Mouse (Mus musculus) hindbrain, postnatal 0 days (tissue): ENCODE measurements at regions not wholly inside any gene's neighbourhood (a gene's known extent, or its start where the extent isn't known, plus 50 kb on each side); places are given as distances from the start of the nearest gene placed in this dataset.
A peak's percentile ranks its signal among the peaks of the same experiment; 100 is the strongest.

Experiments used
- ATAC-seq: fragments of 200-750 bp; cut with Nextera tagmentation; 2 replicates; pipeline ENCODE4 v1.8.0; 2017; ENCODE audit warnings: mild to moderate bottlenecking, moderate TSS enrichment, moderate library complexity
- DNase-seq: peaks from one replicate; pipeline ENCODE4 v3.0.0-alpha.2; 2015; ENCODE audit warnings: low spot score
- H3K27ac ChIP-seq: fragments of 300-500 bp; sonication (generic); 2 replicates; pipeline ENCODE4 v1.5.1; 2014; ENCODE audit warnings: mild to moderate bottlenecking
- H3K27me3 ChIP-seq: fragments of 300-500 bp; sonication (generic); 2 replicates; pipeline ENCODE4 v1.6.1; 2014; ENCODE audit warnings: low read length, mixed read lengths; ENCODE audit not compliant: insufficient read depth
- H3K36me3 ChIP-seq: fragments of 300-500 bp; sonication (generic); 2 replicates; pipeline ENCODE4 v1.6.1; 2014; ENCODE audit warnings: low read length, mixed read lengths; ENCODE audit not compliant: insufficient read depth
- H3K4me1 ChIP-seq: fragments of 300-500 bp; sonication (generic); 2 replicates; pipeline ENCODE4 v1.6.1; 2014; ENCODE audit warnings: antibody characterized with exemption, low read length, mixed read lengths; ENCODE audit not compliant: insufficient read depth
- H3K4me2 ChIP-seq: fragments of 300-500 bp; sonication (generic); 2 replicates; pipeline ENCODE4 v1.6.1; 2014; ENCODE audit warnings: low read depth, mild to moderate bottlenecking, low read length, moderate library complexity, mixed read lengths
- H3K4me3 ChIP-seq: fragments of 300-500 bp; sonication (generic); 2 replicates; pipeline ENCODE4 v1.5.1; 2014; ENCODE audit warnings: low read length
- H3K9ac ChIP-seq: fragments of 300-500 bp; sonication (generic); replicated peaks from 2 replicates; pipeline ENCODE4 v1.6.1; 2014; ENCODE audit warnings: mild to moderate bottlenecking, low read length, moderate library complexity, mixed read lengths
- H3K9me3 ChIP-seq: fragments of 300-500 bp; sonication (generic); 2 replicates; pipeline ENCODE4 v1.6.1; 2016; ENCODE audit warnings: low read length, mixed read lengths
- CTCF ChIP-seq: IDR thresholded peaks from 2 replicates; pipeline ENCODE4 v1.5.1; 2016; ENCODE audit warnings: antibody characterized with exemption, control low read depth, low read depth
- WGBS: fragments of 180-500 bp; shearing (Covaris S2); extraction: QIAGEN DNeasy Blood & Tissue Kit; methylation state at CpG from one replicate; pipeline ENCODE4 v1.1.7; 2014; 5-methylcytosine and 5-hydroxymethylcytosine counted together

DNA sequence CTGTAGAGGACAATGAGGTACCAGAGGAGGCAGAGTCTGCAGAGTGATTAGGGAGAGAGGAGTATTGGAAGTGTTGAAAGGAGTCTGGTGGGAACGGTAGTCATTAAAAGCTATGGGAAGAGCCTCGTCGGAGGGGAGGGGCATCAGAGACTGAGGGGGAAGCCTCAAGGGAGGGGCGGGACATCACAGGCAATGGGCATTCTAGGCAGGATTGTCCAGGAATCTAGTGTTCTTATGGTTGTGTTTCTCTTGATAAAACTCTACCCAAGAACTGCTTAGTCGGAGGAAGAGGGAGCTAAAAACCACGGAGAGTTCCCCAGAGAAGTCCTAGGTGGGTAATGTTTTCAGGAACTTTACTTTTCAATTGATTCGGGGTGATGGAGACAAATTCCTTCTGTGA is 90.2 kb downstream of the Sec23ip start:
- no peak overlapping the region for H3K4me3 ChIP-seq
- TF ChIP-seq CTCF: no peak
- WGBS: 55% methylated on average over 7 of the region's 7 CpGs

DNA sequence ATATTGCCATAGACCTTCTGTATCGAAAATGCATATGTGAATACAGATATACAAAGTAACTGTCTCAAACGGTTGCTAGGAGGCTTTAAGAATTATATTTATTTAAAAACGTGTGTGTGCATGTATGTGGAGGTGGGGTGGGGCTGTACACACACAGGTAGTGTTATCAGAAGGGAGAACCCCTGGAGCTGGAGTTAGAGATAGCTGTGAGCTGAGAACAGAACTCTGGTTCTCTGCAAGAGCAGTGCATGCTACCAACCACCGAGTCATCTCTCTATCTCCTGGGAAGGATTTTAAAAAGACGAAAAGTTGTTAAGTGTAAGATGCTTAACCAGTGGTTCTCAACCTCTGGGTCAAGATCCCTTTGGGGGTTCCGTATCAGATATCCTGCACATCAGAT is 91.7 kb downstream of the Sec23ip start:
- H3K9ac ChIP-seq: no peak overlapping the region
- ATAC-seq (no peak), DNase-seq (no peak)
- TF ChIP-seq CTCF: no peak
- H3K36me3 ChIP-seq: no peaks in the 10 kb centered on the region
- no peaks in the 10 kb centered on the region for H3K27me3 ChIP-seq
- no peak overlapping the region for H3K4me2 ChIP-seq
- no peak overlapping the region for H3K4me3 ChIP-seq
- no peaks in the 10 kb centered on the region for H3K4me1 ChIP-seq
- H3K9me3 ChIP-seq: no peaks in the 10 kb centered on the region
- WGBS: 83% methylated on average over 6 of the region's 6 CpGs
- H3K27ac ChIP-seq: no peak overlapping the region

More for the DNA sequence above, 90.2 kb downstream of the Sec23ip start:
- H3K4me1 ChIP-seq: no peaks in the 10 kb centered on the region
- no peaks in the 10 kb centered on the region for H3K36me3 ChIP-seq
- no peak for DNase-seq
- no peak for ATAC-seq
- no peak overlapping the region for H3K9ac ChIP-seq
- no peaks in the 10 kb centered on the region for H3K9me3 ChIP-seq
- H3K4me2 ChIP-seq: no peak overlapping the region
- H3K27me3 ChIP-seq: no peaks in the 10 kb centered on the region
- H3K27ac ChIP-seq: no peak overlapping the region

DNA sequence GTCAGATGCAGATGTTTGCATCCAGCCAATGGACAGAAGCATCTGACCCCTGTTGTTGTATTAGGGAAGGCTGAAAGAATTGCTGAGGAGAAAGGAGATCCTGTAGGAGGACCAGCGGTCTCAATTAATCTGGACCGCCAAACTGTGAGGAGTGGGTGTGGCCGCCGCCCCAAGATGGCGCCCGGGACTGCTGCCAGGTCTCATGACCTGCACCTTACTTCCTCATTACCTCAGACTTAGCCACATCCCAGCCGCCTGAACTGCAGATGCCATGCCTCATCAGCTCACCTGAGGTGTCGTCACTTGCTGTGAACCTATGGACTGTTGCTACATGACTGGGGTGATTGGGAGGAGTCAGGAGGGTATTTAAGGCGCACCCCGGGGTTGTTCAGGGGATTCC is 97.8 kb downstream of the Sec23ip start:
- no peak for ATAC-seq
- Histone ChIP-seq H3K4me1 (no peaks in the 10 kb centered on the region), H3K27ac (no peak overlapping the region), H3K9ac (no peak overlapping the region), H3K36me3 (no peaks in the 10 kb centered on the region), H3K4me3 (no peak overlapping the region), H3K27me3 (no peaks in the 10 kb centered on the region), H3K9me3 (no peaks in the 10 kb centered on the region), H3K4me2 (no peak overlapping the region)
- no peak for TF ChIP-seq CTCF
- DNase-seq: no peak
- WGBS: 93% methylated on average over 10 of the region's 10 CpGs

DNA sequence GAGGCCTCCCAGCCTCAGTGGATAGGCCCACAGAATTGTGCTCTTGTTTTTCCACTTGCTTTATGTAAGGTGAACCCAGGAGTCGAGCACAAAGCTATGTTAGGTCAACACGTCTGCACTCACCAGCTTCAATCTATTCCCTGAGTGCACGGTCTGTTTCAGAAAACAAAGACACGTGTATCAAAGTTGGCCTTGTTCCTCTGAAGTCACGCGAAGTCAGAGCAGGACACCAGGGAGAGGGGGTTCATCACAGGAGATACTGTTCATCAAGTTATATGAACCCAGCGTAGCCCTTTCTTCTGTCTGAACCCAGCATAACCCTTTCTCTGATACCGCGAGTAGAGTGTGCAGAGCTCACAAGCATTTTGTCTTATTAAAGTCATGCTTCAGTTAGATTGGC is 98.8 kb downstream of the Sec23ip start:
- H3K4me1 ChIP-seq: no peaks in the 10 kb centered on the region
- no peak overlapping the region for H3K9ac ChIP-seq
- H3K9me3 ChIP-seq: no peaks in the 10 kb centered on the region
- no peaks in the 10 kb centered on the region for H3K36me3 ChIP-seq
- DNase-seq (no peak), ATAC-seq (no peak)
- H3K27ac ChIP-seq: no peak overlapping the region
- 82% methylated on average over 9 of the region's 9 CpGs for WGBS
- TF ChIP-seq CTCF: no peak
- H3K27me3 ChIP-seq: no peaks in the 10 kb centered on the region
- no peak overlapping the region for H3K4me3 ChIP-seq
- no peak overlapping the region for H3K4me2 ChIP-seq

DNA sequence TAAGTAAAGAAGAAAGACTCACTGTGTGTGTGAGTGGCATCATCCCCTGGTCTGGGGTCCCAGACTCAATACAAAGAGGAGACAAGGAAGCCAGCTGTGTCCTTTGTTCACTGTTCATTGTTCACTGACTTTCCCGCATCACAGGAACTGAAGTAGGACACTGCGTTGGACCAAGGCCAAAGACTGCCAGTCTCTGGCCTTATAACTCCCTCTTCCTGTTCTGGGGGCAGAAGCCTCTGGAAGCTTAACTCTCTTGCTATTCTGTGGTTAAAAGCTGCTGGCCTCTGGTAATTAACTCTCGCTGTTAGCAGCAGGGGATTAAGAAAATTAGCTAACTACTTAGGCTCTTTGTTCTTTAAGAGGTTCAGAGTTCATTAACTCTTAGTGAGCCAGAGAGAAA is 104.5 kb downstream of the Sec23ip start:
- Histone ChIP-seq H3K4me2 (no peak overlapping the region), H3K9ac (no peak overlapping the region), H3K27ac (no peak overlapping the region), H3K4me1 (no peaks in the 10 kb centered on the region), H3K36me3 (no peaks in the 10 kb centered on the region), H3K9me3 (no peaks in the 10 kb centered on the region), H3K4me3 (no peak overlapping the region), H3K27me3 (no peaks in the 10 kb centered on the region)
- DNase-seq (peak; percentile 39), ATAC-seq (no peak)
- WGBS: 11% methylated on average over 3 of the region's 3 CpGs
- no peak for TF ChIP-seq CTCF

DNA sequence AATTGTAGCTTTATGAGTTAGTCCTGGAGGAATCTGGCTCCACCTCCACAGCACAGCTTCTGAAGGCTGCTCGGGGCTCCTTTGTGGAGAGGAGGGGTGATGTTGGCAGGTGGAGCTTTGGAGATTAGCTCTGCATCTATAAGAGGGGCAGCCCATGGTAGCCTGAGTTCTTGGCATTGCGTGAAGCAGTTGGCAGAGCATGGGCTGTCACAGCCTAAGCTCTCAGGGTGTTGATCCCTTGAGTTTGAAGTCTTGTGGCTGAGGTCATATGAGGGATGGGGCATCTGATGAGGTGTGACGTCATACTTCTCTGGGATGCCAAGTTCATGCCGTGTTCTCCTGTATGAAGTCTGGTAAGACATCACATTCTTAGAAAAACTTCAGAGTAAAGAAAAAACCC is 109.5 kb downstream of the Sec23ip start:
- peak; percentile 62 for DNase-seq
- Histone ChIP-seq H3K27me3 (no peaks in the 10 kb centered on the region), H3K4me2 (no peak overlapping the region), H3K27ac (no peak overlapping the region), H3K9me3 (no peaks in the 10 kb centered on the region), H3K36me3 (no peaks in the 10 kb centered on the region), H3K9ac (no peak overlapping the region), H3K4me1 (0 out of 2 replicates have a peak, but pooled peaks cover 4% of the 10 kb centered on the region), H3K4me3 (no peak overlapping the region)
- WGBS: 46% methylated on average over 4 of the region's 4 CpGs
- peak; percentile 62; the same call in 1 of the 2 replicates for ATAC-seq
- no peak for TF ChIP-seq CTCF

DNA sequence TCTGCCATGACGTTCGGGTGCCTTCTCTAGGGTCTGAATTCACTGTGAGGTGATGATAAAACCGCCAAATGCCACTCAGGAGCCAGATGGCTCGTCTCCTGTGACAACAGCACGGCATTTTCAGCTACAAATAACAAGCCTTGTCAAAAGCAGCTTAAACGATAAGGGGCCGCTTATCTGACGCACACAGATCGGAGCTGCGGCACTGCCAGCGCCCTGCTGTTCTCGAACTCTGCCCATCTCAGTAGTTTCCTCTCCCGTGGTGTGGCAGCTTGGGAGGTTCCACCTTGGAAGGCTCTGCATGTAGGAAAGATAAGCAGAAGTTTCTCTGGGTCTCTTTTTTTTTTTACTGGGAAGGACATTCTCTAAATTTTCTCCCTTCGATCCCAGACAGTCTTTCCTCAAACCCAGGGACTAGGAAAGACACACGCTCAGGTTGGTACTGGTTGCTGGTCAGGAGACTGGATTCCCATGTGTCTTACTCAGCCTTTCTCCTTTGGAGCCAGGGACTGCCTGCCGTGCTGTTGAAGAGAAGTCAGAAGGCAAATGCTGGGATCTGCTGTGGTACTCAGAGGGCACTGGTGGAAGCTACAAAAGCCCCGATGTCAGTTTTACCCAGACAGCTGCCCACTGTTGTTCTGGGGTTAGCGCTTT is 110.1 kb downstream of the Sec23ip start:
- ATAC-seq (peak; percentile 7; the same call in 1 of the 2 replicates), DNase-seq (peak; percentile 27)
- Histone ChIP-seq H3K9ac (no peak overlapping the region), H3K4me1 (0 out of 2 replicates have a peak, but pooled peaks cover 4% of the 10 kb centered on the region), H3K4me2 (peak overlapping the region; percentile 21), H3K36me3 (no peaks in the 10 kb centered on the region), H3K27me3 (no peaks in the 10 kb centered on the region), H3K9me3 (no peaks in the 10 kb centered on the region), H3K4me3 (no peak overlapping the region), H3K27ac (no peak overlapping the region)
- TF ChIP-seq CTCF: no peak
- whole genome bisulfite sequencing: 44% methylated on average over 18 of the region's 18 CpGs
